Mouse (Mus musculus): ENCODE results near the gene Flot1. TPM values are rescaled to one million over a fixed set of nuclear protein-coding genes. Genes with fewer than 3 reads are reported as not detected.
A peak's percentile ranks its signal among the peaks of the same experiment; 100 is the strongest.

Gene Flot1
- 129 and 140 TPM in 2 replicates for polyA plus RNA-seq (2012; rRNA removed)

- peak; percentile 75 to 76 for DNase-seq
- H3K4me3 ChIP-seq (replicated peaks; ENCODE audit: insufficient read depth, low read depth, low read length) = peak within 1 kb of the TSS; percentile 86
- TF ChIP-seq POLR2A (IDR thresholded peaks at IDR 0.05; ENCODE audit: borderline replicate concordance, insufficient read depth, low read length) (peak; percentile 34; the same call in 1 of the 2 replicates), CTCF (IDR thresholded peaks at IDR 0.05; ENCODE audit: borderline replicate concordance, insufficient read depth, low read depth, low read length) (no peak)
- under 1% methylated on average over 39 of the region's 47 CpGs for WGBS
- H3K4me1 ChIP-seq (ENCODE audit: control insufficient read depth, insufficient read depth, low read length) = peaks cover 7% of the 10 kb centered on the region
- H3K27me3 ChIP-seq (ENCODE audit: control insufficient read depth, insufficient read depth, low read length) = no peaks in the 10 kb centered on the region
- peak within 1 kb of the TSS; percentile 43 for H3K27ac ChIP-seq (ENCODE audit: insufficient read depth, low read length)
These were observed at the start of gene Flot1 for GRCm38 (mm10) chr17:35822964-35823937. Gene Flot1 (plus strand): TSS chr17:35823230.

- H3K4me3 ChIP-seq (replicated peaks; ENCODE audit: insufficient read depth, low read depth, low read length) = peak overlapping the region; percentile 9
- 9% methylated on average over 13 of the region's 13 CpGs for WGBS
- peak; percentile 90 to 94 for DNase-seq
- no peak; the same call in 1 of the 2 replicates for TF ChIP-seq POLR2A (IDR thresholded peaks at IDR 0.05; ENCODE audit: borderline replicate concordance, insufficient read depth, low read length)
- TF ChIP-seq CTCF (IDR thresholded peaks at IDR 0.05; ENCODE audit: borderline replicate concordance, insufficient read depth, low read depth, low read length) = 0 out of 2 replicates have a peak, but pooled peaks have one; percentile 0
- H3K27ac ChIP-seq (ENCODE audit: insufficient read depth, low read length) = peak overlapping the region; percentile 76
- H3K27me3 ChIP-seq (ENCODE audit: control insufficient read depth, insufficient read depth, low read length) = no peaks in the 10 kb centered on the region
- peaks cover 15% of the 10 kb centered on the region for H3K4me1 ChIP-seq (ENCODE audit: control insufficient read depth, insufficient read depth, low read length)
These were observed 46.0 kb upstream of the Flot1 start for GRCm38 (mm10) chr17:35776811-35777609.

DNA sequence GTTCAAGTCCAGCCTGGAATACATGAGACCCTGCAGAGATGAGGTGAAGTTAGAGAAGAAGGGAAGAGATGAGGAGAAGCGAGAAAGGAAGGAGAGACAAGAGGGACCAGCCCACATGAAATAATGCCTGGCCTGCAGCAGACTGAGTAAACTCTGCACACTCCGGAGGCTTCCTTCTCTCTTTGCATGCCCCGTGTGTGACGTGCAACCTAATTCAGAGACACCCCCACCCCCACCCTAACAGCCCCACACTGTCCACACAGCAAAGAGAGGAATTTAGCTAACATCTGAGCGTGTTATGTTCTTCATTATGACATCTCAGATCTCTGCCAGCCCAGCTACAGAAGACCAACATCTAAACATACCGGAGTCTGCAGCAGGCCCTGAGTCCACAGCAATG, 44.1 kb upstream of the Flot1 start:
- Histone ChIP-seq H3K27ac (ENCODE audit: insufficient read depth, low read length) (no peak overlapping the region), H3K4me1 (ENCODE audit: control insufficient read depth, insufficient read depth, low read length) (peaks cover 12% of the 10 kb centered on the region), H3K4me3 (replicated peaks; ENCODE audit: insufficient read depth, low read depth, low read length) (no peak overlapping the region), H3K27me3 (ENCODE audit: control insufficient read depth, insufficient read depth, low read length) (no peaks in the 10 kb centered on the region)
- TF ChIP-seq POLR2A (IDR thresholded peaks at IDR 0.05; ENCODE audit: borderline replicate concordance, insufficient read depth, low read length) = no peak
- TF ChIP-seq CTCF (IDR thresholded peaks at IDR 0.05; ENCODE audit: borderline replicate concordance, insufficient read depth, low read depth, low read length) = no peak
- DNase-seq = no peak
- 88% methylated on average over 6 of the region's 6 CpGs for WGBS

GRCm38 (mm10) chr17:35779466-35780205, 43.4 kb upstream of the Flot1 start:
- Histone ChIP-seq H3K27me3 (ENCODE audit: control insufficient read depth, insufficient read depth, low read length) (no peaks in the 10 kb centered on the region), H3K4me3 (replicated peaks; ENCODE audit: insufficient read depth, low read depth, low read length) (no peak overlapping the region), H3K4me1 (ENCODE audit: control insufficient read depth, insufficient read depth, low read length) (peaks cover 12% of the 10 kb centered on the region), H3K27ac (ENCODE audit: insufficient read depth, low read length) (no peak overlapping the region)
- TF ChIP-seq CTCF (IDR thresholded peaks at IDR 0.05; ENCODE audit: borderline replicate concordance, insufficient read depth, low read depth, low read length) (no peak), POLR2A (IDR thresholded peaks at IDR 0.05; ENCODE audit: borderline replicate concordance, insufficient read depth, low read length) (no peak)
- DNase-seq = no peak
- 45% methylated on average over 10 of the region's 10 CpGs for WGBS

DNA sequence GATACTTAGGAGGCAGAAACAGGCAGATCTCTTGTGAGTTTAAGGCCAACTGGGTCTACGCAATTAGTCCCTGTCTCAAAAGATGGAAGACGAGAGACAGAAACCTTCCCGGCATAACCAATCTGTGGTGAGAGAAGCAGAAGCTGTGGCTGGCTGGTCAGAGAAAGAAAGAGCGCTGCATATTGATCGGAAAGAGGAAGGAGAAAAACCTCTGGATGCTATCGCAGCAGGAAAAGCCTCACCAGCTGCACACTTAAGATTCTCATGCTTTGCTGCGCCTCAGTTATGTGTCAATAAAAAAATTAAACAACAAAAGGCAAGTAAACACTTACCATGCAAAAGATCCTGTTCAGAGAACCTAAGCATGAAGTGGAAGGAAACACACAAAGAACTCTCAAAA, 42.7 kb upstream of the Flot1 start:
- WGBS = over 99% methylated on average over 7 of the region's 7 CpGs
- H3K27ac ChIP-seq (ENCODE audit: insufficient read depth, low read length) = no peak overlapping the region
- DNase-seq = no peak

DNA sequence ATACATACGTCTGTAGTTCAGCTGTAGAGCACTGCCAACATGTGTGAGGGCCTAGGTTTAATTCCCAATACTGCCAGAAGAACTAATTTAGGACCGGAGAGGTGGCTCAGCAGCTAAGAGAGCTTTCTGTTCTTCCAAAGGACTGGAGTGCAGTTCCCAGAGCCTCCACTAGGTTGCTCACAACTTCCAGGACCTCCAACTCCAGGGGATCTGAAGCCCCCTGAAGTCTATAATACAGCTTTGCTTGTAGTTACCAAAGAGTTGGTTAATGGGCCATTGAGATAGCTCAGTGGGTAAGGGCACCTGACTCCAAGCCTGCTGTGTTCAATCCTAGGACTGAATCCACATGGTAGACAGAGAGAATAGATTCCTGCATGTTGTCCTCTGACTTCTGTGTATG, 40.6 kb upstream of the Flot1 start:
- WGBS = 85% methylated on average over 2 of the region's 2 CpGs
- no peaks in the 10 kb centered on the region for H3K27me3 ChIP-seq (ENCODE audit: control insufficient read depth, insufficient read depth, low read length)
- TF ChIP-seq CTCF (IDR thresholded peaks at IDR 0.05; ENCODE audit: borderline replicate concordance, insufficient read depth, low read depth, low read length) (no peak), POLR2A (IDR thresholded peaks at IDR 0.05; ENCODE audit: borderline replicate concordance, insufficient read depth, low read length) (no peak)

More for the DNA sequence above, 42.7 kb upstream of the Flot1 start:
- Histone ChIP-seq H3K4me1 (ENCODE audit: control insufficient read depth, insufficient read depth, low read length) (peaks cover 12% of the 10 kb centered on the region), H3K4me3 (replicated peaks; ENCODE audit: insufficient read depth, low read depth, low read length) (no peak overlapping the region), H3K27me3 (ENCODE audit: control insufficient read depth, insufficient read depth, low read length) (no peaks in the 10 kb centered on the region)
- TF ChIP-seq POLR2A (IDR thresholded peaks at IDR 0.05; ENCODE audit: borderline replicate concordance, insufficient read depth, low read length) = no peak
- no peak for TF ChIP-seq CTCF (IDR thresholded peaks at IDR 0.05; ENCODE audit: borderline replicate concordance, insufficient read depth, low read depth, low read length)

DNA sequence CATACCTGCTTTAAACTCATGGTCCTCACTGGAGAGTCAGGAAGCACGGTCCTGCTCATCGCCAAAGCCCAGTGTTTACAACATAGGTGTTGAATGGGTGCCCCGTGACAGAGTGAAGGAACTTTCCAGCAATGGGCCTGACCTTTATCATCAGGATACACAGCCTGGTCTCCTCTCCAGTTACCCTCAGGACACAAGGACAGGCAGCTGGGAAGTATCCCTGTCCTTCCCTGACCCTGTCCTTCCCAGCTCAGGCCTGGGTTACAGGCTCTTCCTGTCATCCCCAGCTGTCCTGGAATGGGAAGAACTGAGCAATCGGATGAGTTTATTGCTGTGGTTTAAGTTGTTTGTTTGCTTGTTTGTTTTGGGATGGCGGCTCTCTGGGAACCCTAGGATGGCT, 40.1 kb upstream of the Flot1 start:
- H3K4me3 ChIP-seq (replicated peaks; ENCODE audit: insufficient read depth, low read depth, low read length) = no peak overlapping the region
- WGBS = 98% methylated on average over 5 of the region's 5 CpGs
- TF ChIP-seq CTCF (IDR thresholded peaks at IDR 0.05; ENCODE audit: borderline replicate concordance, insufficient read depth, low read depth, low read length) (no peak), POLR2A (IDR thresholded peaks at IDR 0.05; ENCODE audit: borderline replicate concordance, insufficient read depth, low read length) (no peak)

More for the DNA sequence above, 40.6 kb upstream of the Flot1 start:
- H3K4me1 ChIP-seq (ENCODE audit: control insufficient read depth, insufficient read depth, low read length) = peaks cover 5% of the 10 kb centered on the region; the same call in 1 of the 2 replicates
- H3K4me3 ChIP-seq (replicated peaks; ENCODE audit: insufficient read depth, low read depth, low read length) = no peak overlapping the region
- DNase-seq = no peak
- H3K27ac ChIP-seq (ENCODE audit: insufficient read depth, low read length) = no peak overlapping the region

More for the DNA sequence above, 40.1 kb upstream of the Flot1 start:
- Histone ChIP-seq H3K27me3 (ENCODE audit: control insufficient read depth, insufficient read depth, low read length) (no peaks in the 10 kb centered on the region), H3K27ac (ENCODE audit: insufficient read depth, low read length) (no peak overlapping the region), H3K4me1 (ENCODE audit: control insufficient read depth, insufficient read depth, low read length) (peaks cover 3% of the 10 kb centered on the region; the same call in 1 of the 2 replicates)
- no peak for DNase-seq
